Mouse (Mus musculus) lung, adult 2 months (tissue): ENCODE data around the gene Hoxd8.

ENCODE experiments used
- CTCF ChIP-seq: fragments of 200-500 bp; IDR thresholded peaks from 2 replicates; pipeline ENCODE4 v1.5.1; 2011; ENCODE audit warnings: mild to moderate bottlenecking, low read length, control low read depth; ENCODE audit not compliant: insufficient read depth
- POLR2A ChIP-seq: fragments of 200-500 bp; IDR thresholded peaks from 2 replicates; pipeline ENCODE4 v1.6.1; 2011; ENCODE audit warnings: low read depth, mild to moderate bottlenecking, control low read depth, low read length, borderline replicate concordance; ENCODE audit errors: extremely low read depth

GRCm38 (mm10) chr2:74666411-74666810, 38.0 kb upstream of the Hoxd8 start:
- TF ChIP-seq POLR2A (no peak), CTCF (no peak)
